Mouse (Mus musculus) limb, embryonic 14.5 days (tissue): Measurements from ENCODE around the gene B3gntl1. TPM values are rescaled to one million over a fixed set of nuclear protein-coding genes. Genes with fewer than 3 reads are reported as not detected.

ENCODE experiments used
- ATAC-seq: fragments of 200-750 bp; cut with Nextera tagmentation; 2 replicates; pipeline ENCODE4 v1.8.0; 2017; ENCODE audit warnings: low read depth, moderate number of reproducible peaks, moderate TSS enrichment; ENCODE audit not compliant: low FRiP score
- DNase-seq: peaks from one replicate; pipeline ENCODE4 v3.0.0-alpha.2; 2015; ENCODE audit warnings: low spot score
- H3K27ac ChIP-seq: fragments of 300-500 bp; sonication (generic); replicated peaks from 2 replicates; pipeline ENCODE4 v1.5.1; 2014; ENCODE audit warnings: low read depth, mild to moderate bottlenecking, low read length, moderate library complexity, mixed read lengths
- H3K27me3 ChIP-seq: fragments of 300-500 bp; sonication (generic); 2 replicates; pipeline ENCODE4 v1.6.1; 2014; ENCODE audit warnings: low read length, mixed read lengths; ENCODE audit not compliant: control insufficient read depth, insufficient read depth
- H3K36me3 ChIP-seq: fragments of 300-500 bp; sonication (generic); 2 replicates; pipeline ENCODE4 v1.6.1; 2014; ENCODE audit warnings: mild to moderate bottlenecking, low read length, moderate library complexity, mixed read lengths; ENCODE audit not compliant: control insufficient read depth, insufficient read depth
- H3K4me1 ChIP-seq: fragments of 300-500 bp; sonication (generic); 2 replicates; pipeline ENCODE4 v1.6.1; 2014; ENCODE audit warnings: antibody characterized with exemption, low read length, mixed read lengths; ENCODE audit not compliant: control insufficient read depth, insufficient read depth
- H3K4me2 ChIP-seq: fragments of 300-500 bp; sonication (generic); replicated peaks from 2 replicates; pipeline ENCODE4 v1.6.1; 2014; ENCODE audit warnings: low read depth, mild to moderate bottlenecking, low read length, moderate library complexity; ENCODE audit not compliant: severe bottlenecking
- H3K4me3 ChIP-seq: fragments of 300-500 bp; sonication (generic); replicated peaks from 2 replicates; pipeline ENCODE4 v1.5.1; 2014; ENCODE audit warnings: low read length
- H3K9ac ChIP-seq: fragments of 300-500 bp; sonication (generic); 2 replicates; pipeline ENCODE4 v1.6.1; 2014; ENCODE audit warnings: mild to moderate bottlenecking, low read depth, low read length, moderate library complexity; ENCODE audit not compliant: severe bottlenecking
- H3K9me3 ChIP-seq: fragments of 300-500 bp; sonication (generic); 2 replicates; pipeline ENCODE4 v1.6.1; 2016; ENCODE audit warnings: low read length; ENCODE audit not compliant: control insufficient read depth
- POLR2A ChIP-seq: fragments of 200-500 bp; IDR thresholded peaks from 2 replicates; pipeline ENCODE4 v1.8.0; 2012; ENCODE audit warnings: inconsistent platforms, mild to moderate bottlenecking, moderate library complexity, borderline replicate concordance; ENCODE audit not compliant: insufficient read depth, insufficient read length; ENCODE audit errors: extremely low read depth
- WGBS: fragments of 180-500 bp; shearing (Covaris S2); extraction: QIAGEN DNeasy Blood & Tissue Kit; methylation state at CpG from one replicate; pipeline ENCODE4 v1.1.7; 2014; 5-methylcytosine and 5-hydroxymethylcytosine counted together
- polyA plus RNA-seq, 2 experiments: library from polyadenylated mRNA; depleted of rRNA in 1 of 2; stranded (reverse) in 1 of 2; unstranded in 1 of 2; fragments of >200 nt; fragmentation: Nextera tagmentation in 1 of 2; extraction: Ambion mirVana in 1 of 2; gene quantifications; 2 replicates each; pipeline versions ENCODE4 v1.2.1 to v1.2.3; 2012 to 2014

B3gntl1 gene
- 14.4 and 16.5 TPM in 2 replicates for polyA plus RNA-seq (2012; rRNA removed)
- polyA plus RNA-seq (2014; fragmentation: Nextera tagmentation; extraction: Ambion mirVana): 8.6 and 9.9 TPM in 2 replicates

DNA sequence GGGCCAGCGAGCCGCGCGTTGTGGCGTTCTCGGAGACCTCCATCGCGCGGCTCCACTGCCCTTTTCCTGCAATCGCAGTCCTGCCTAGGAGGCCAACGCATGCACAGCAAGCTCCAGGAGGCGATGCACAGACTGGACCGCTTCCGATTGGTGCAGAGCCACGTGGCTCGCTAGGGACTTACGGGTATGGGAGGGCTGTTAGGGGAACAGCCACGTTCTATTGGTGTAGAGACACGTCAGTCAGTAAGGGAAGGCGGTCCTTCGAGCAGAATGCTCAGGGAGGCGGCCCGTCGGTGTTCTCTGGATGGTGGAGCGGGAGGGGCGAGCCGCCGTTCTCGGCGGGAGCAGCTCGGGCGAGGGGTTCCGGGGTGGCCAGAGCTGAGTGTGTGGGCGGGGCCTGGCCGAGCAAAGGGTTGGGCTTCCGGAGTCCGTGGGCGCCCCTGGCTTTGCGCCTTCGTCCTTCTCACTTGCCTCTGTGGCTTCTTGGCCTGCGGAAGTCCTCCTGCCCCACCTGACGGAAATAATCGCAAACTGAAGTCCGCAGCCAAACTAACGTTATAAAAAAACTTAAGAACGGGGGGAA, at the start of gene B3gntl1:
Gene B3gntl1, minus strand, starts transcription at position 164 of the 583 bp plus-strand sequence.
- Histone ChIP-seq H3K4me2 (peak within 1 kb of the TSS; percentile 84), H3K27me3 (no peaks in the 10 kb centered on the region), H3K27ac (peak within 1 kb of the TSS; percentile 94), H3K4me1 (peaks cover 8% of the 10 kb centered on the region; the same call in 1 of the 2 replicates), H3K36me3 (peaks cover 3% of the 10 kb centered on the region; the same call in 1 of the 2 replicates), H3K9ac (peak within 1 kb of the TSS; percentile 75), H3K9me3 (no peaks in the 10 kb centered on the region), H3K4me3 (peak within 1 kb of the TSS; percentile 67)
- DNase-seq (peak; percentile 98), ATAC-seq (peak; percentile 100)
- peak; percentile 92; the same call in 1 of the 2 replicates for TF ChIP-seq POLR2A
- under 1% methylated on average over 45 of the region's 46 CpGs for WGBS

DNA sequence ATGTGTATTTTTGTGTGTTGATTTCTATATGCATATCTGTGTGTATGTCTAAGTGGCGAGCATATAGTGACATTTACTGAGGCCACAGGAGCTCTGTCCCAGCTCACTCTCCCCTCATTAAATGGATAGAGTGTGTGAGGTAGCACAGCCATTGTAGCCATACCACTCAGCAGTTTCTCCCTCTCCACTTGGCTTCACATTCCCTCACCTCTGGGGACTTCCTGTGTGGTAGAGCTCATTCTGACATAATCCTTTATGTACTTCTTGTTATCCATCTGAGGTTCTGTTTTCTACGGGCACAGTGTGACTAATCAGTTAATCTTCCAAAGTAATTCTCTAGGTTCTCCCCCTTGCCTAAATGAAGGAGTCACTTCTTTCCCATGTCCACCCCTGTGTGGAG, 49.5 kb upstream of the B3gntl1 start:
- Histone ChIP-seq H3K4me2 (no peak overlapping the region), H3K9me3 (no peaks in the 10 kb centered on the region), H3K4me3 (no peak overlapping the region), H3K9ac (no peak overlapping the region), H3K4me1 (no peaks in the 10 kb centered on the region), H3K27ac (no peak overlapping the region), H3K36me3 (0 out of 2 replicates have a peak, but pooled peaks cover 4% of the 10 kb centered on the region), H3K27me3 (no peaks in the 10 kb centered on the region)
- 80% methylated on average over 2 of the region's 2 CpGs for whole genome bisulfite sequencing
- ATAC-seq: no peak
- no peak for DNase-seq
- TF ChIP-seq POLR2A: no peak

DNA sequence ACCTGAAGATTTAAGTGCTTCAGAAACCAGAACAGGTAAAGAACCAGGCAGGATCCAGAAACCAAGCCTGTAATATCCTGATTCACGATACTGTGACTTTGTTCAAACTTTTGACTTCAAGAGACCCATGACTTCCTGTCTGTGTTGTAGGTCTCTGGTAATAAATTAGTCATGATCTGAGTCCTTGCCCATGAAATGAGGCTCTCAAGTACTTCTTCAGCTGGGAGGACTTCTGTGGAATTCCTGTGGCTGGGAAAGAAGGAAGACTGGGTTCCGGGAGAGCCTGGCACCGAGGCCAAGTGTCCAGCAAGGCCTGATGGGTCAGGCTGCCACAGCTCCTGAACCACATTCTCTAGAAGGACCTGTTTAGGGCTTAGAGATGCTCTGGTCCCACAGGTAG, 47.8 kb upstream of the B3gntl1 start:
- ATAC-seq: no peak
- Histone ChIP-seq H3K36me3 (peaks cover 16% of the 10 kb centered on the region; the same call in 1 of the 2 replicates), H3K27me3 (no peaks in the 10 kb centered on the region), H3K4me1 (no peaks in the 10 kb centered on the region), H3K4me3 (no peak overlapping the region), H3K9me3 (no peaks in the 10 kb centered on the region), H3K4me2 (no peak overlapping the region), H3K27ac (no peak overlapping the region), H3K9ac (no peak overlapping the region)
- TF ChIP-seq POLR2A: no peak
- 82% methylated on average over 3 of the region's 3 CpGs for WGBS
- no peak for DNase-seq

DNA sequence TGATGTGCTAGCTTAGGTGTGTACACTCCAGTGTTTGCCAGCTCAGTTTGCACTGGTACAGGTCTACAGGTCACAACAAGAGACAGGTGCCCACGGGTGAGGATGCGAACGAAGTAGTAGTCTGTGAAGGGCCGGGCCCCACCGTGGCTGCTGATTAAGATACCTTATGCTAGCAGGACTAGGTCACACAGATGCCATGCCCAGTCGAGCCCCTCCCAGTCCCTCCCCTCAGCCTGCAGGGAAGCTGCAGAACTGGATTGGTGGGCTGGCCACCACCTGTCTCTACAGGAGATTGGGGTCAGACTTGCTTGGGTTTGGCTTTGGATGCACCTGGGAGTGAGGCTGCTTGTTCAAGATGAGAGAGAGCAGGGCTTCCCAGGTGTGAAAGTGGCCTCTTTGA, 44.8 kb upstream of the B3gntl1 start:
- no peak for DNase-seq
- no peaks in the 10 kb centered on the region for H3K27me3 ChIP-seq
- peaks cover 23% of the 10 kb centered on the region; the same call in 1 of the 2 replicates for H3K36me3 ChIP-seq
- no peaks in the 10 kb centered on the region for H3K4me1 ChIP-seq
- TF ChIP-seq POLR2A: no peak
- no peaks in the 10 kb centered on the region for H3K9me3 ChIP-seq
- 42% methylated on average over 6 of the region's 6 CpGs for WGBS
- no peak overlapping the region for H3K9ac ChIP-seq
- H3K4me3 ChIP-seq: no peak overlapping the region
- no peak overlapping the region for H3K27ac ChIP-seq
- no peak for ATAC-seq
- no peak overlapping the region for H3K4me2 ChIP-seq

DNA sequence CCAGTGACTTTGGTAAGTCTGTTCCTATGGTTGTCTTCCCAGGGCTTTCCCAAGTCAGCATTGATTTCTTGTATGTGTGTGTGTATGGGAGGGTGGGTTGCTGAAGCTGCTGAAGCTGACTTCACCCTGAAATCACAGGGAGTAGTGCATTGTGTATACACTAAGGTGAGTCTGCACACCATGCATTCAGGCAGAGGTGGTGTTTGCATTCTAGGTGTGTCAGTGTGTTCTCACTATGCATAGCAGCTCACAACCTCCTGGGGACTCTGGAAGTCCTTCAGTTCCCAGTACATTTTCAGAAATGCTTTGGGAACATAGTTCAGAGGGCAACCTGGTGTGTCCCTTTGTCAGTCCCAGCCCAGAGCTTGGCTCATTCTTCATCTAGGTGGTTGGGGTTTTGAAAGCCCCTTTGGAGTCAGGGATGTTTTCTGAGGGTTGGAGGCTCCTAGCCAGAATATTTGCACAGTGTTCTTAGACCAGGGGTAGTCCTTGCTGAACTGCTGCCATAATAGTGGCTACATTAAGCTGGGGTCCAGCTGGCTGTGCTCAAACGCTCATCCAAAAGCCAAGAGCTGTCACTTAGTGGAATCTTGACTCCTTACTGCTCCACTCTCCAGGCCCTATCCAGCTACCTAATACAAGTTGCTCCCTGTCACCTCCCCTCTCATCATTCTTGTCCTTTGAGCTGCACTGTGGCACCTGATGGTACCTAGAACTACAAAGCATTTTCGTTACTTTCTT, 42.0 kb upstream of the B3gntl1 start:
- no peak for ATAC-seq
- H3K4me1 ChIP-seq: no peaks in the 10 kb centered on the region
- no peak for DNase-seq
- no peaks in the 10 kb centered on the region for H3K9me3 ChIP-seq
- TF ChIP-seq POLR2A: no peak
- no peak overlapping the region for H3K9ac ChIP-seq
- no peaks in the 10 kb centered on the region for H3K27me3 ChIP-seq
- WGBS: 75% methylated on average over 2 of the region's 2 CpGs
- H3K36me3 ChIP-seq: peaks cover 23% of the 10 kb centered on the region; the same call in 1 of the 2 replicates
- H3K27ac ChIP-seq: no peak overlapping the region
- no peak overlapping the region for H3K4me2 ChIP-seq
- H3K4me3 ChIP-seq: no peak overlapping the region
